Mouse (Mus musculus) lung, postnatal 25 days (tissue): Measurements from ENCODE around the gene Uqcrh.

Experiments used
- DNase-seq: peaks from one replicate; pipeline ENCODE4 v3.0.0; 2022; ENCODE audit warnings: low spot score

Uqcrh gene

GRCm38 (mm10) chr4:116074861-116075620 is at the start of gene Uqcrh, which contains the start of gene Lrrc41:
Uqcrh (minus strand) TSS chr4:116075071.
Lrrc41 (plus strand) TSS chr4:116075269.
- peak; percentile 94 for DNase-seq

- DNase-seq = peak; percentile 89
Observed at GRCm38 (mm10) chr4:116123602-116124519, 49.0 kb upstream of the Uqcrh start, which contains the start of the genes Rad54l and Pomgnt1. Rad54l (minus strand) TSS chr4:116123690. Pomgnt1 (plus strand) TSS chr4:116123840.

DNA sequence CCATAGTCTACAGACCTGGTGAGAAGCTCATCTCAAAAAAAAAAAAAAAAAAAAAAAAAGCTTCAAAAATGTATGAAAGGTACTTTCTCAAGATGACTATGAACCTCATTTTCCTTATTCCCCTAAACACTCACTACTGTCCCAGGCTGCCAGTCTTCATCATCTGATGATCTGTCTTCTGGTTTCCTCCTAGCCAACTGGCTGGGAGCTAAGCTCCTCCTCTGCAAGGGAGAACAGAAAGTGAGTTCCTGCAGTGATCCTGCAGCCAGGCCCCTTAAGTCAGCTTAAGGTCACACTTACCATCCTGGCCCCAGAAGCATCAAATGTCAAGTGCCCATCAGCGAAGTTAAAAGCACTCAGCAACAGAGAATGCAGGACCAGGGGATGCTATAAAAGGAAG is 47.9 kb upstream of the Uqcrh start:
- no peak for DNase-seq

DNA sequence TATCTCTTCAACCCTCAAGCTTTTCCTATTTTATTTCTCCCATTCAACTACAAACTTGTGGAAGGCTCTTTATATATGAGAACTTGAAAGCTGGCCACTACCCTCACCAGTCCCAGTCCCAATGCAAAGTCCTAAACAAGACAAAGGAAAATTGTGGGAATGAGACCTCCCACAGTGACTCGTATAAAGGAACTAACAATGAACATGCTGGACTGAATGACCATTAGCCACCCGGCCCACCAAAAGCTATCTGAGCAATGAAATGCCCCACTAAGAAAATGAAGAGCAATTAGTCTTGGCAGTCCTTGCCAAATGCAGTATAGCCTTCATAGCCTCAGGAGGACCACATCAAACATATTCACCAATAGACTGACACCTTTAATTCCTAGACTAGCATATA is 36.6 kb upstream of the Uqcrh start:
- no peak for DNase-seq

- no peak for DNase-seq
Observed at GRCm38 (mm10) chr4:116110695-116111094, 35.8 kb upstream of the Uqcrh start.

GRCm38 (mm10) chr4:116105278-116105677 is 30.4 kb upstream of the Uqcrh start:
- no peak for DNase-seq

DNA sequence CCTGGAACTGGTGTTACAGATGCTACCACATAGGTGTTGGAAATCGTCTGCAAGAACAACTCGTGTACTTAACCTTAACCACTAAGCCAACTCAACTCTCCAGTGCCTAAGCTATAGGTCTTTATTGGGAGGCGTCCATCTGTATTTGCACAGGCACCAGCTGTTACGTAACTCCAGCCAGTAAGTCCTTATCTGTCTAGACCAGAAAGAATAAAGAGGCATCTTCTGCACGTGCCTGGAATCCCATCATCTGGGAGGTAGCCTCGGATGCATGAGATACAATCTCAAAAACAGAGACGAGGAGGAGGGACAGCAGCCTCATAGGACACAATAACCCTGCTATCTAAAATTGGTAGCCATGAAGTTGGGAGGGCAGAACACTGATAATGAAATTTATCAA is 26.1 kb upstream of the Uqcrh start:
- no peak for DNase-seq

DNA sequence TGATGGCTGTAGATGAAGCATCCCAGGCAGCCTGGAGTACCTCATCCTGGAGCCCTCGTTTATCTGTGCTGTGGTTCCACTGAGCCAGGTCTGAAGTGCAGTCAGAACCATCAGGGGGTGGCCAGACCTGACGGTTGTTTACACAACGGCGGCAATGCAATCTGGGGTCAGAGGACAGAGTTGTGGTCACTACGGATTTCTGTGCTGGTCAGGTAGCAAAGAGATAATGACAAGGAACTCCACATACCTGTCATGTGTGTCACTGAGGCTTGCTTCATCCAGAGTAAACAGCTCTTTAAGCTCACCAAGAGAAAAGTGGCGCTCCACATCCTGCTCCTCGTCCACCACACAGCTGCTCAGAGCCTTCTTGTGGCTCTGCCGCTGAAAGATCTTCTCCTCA is 22.3 kb upstream of the Uqcrh start:
- no peak for DNase-seq

GRCm38 (mm10) chr4:116096291-116096690 is 21.4 kb upstream of the Uqcrh start:
- no peak for DNase-seq

GRCm38 (mm10) chr4:116088510-116089249 is 13.8 kb upstream of the Uqcrh start:
- no peak for DNase-seq

DNA sequence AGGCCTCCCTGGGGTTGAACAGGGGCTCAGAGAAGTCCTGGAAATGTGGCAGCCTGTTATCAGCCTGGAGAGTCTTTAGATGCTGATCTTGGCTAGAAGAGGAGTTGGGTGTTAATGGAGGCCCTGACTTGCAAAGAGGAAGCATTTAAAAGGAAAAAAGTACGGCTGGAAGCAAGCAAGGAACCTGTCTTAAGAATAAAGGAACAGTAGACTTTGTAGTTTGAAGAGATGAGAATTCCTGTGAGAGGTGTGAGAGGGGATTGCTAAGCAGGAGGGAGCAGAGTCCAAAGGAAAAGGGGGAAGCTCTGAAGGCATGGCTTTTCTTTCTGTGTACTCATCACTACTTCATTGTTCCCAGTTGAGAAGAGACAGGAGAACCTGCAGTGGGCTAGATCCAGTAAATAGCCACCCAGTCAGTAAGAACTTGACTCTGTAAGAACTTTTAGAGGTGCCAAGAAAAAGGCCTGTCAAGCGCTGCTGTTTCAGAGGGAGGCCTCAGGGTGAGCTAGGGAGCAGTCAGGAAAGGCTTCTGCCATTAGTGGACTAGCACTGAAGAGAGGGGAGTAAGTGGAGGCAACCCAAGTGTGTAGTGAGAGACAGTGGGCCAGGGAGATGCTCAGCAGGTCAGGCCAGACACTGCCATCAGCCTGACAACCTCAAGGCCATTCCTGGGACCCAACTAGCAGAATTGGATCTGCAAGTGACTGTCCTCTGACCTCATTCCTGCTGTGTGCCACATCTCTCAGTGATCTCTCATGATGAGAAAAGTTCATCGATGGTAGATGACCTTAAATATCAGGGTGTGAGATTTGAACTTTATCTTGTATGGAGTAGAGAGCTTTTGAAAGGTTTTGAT is 2.6 kb upstream of the Uqcrh start:
- DNase-seq = no peak

GRCm38 (mm10) chr4:116076369-116077231 is 1.7 kb upstream of the Uqcrh start:
- DNase-seq = peak; percentile 23

- DNase-seq = peak; percentile 72
Observed at GRCm38 (mm10) chr4:116075631-116076368, 929 bp upstream of the Uqcrh start.

DNA sequence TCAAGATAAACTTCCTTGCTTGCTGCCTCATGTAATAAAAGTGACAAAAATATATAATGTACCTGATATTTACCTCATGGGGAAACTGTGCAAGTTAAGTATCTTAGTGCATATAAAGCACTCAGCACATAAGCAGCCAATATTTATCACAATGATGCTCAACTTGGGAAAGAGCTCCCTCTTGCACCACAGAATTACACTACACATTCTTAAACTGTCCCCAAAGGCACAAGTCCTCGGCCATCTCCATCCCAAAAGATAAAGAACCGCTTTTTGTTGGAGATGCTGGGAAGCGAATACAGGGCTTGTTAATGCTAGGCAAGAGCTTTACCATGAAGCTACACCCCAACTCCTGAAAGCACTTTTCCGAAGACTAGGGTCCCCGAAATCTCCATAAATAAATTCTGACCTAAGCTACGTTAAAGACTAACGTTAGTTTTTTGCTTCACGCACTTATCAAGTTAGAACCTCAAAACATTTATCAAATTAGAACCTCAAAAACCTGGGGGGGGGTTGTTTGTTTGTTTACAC is 661 bp downstream of the Uqcrh start:
- peak; percentile 32 for DNase-seq

- no peak for DNase-seq
Observed at GRCm38 (mm10) chr4:116073146-116073545, 1.7 kb downstream of the Uqcrh start.

GRCm38 (mm10) chr4:116070116-116070515 is 4.8 kb downstream of the Uqcrh start:
- no peak for DNase-seq

DNA sequence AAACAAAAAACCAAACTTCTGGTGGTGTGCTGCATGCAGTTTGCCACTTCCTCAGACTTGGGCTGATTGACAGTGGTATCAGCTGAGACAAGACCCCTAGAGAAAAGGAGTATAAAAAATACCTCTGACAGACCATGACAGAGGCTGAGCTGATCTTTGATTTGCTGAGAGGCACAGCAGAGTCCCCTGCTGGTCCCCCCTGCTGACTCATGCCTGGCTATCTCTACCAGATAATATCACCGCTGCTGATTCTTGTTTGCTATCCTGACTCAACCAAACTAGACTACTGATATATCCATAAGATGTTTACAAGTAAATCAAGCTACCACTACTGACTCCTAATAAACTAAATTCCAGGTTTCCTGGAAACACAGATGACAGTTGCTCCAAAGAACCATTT is 11.0 kb downstream of the Uqcrh start:
- no peak for DNase-seq

GRCm38 (mm10) chr4:116059012-116059726 is 15.7 kb downstream of the Uqcrh start:
- DNase-seq = no peak

GRCm38 (mm10) chr4:116057559-116057958 is 17.3 kb downstream of the Uqcrh start:
- DNase-seq = no peak
